Mouse (Mus musculus) lung, postnatal 4 days (tissue): ENCODE measurements around the gene Kat7.

Source experiments
- DNase-seq, 2 experiments: peaks; one replicate each; pipeline ENCODE4 v3.0.0; 2021

Kat7 gene

DNA sequence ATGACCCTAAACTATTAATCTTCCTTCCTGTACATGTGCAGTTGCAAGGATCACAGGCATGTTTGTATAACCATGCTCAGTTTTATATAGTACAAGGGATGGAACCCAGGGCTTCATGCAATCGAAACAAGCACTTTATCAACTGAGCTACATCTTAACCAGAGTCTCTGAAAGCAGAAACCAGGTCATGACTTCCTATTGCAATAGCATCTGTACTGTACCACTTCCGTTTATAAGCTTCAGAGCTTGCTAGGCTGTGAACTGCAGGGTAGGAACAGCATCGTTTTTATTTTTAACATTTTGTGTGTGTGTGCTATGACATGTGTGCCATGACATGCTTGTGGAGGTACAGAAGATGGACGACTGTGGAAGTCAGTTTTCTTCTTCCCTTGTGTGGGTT lies 23.2 kb upstream of the Kat7 start:
- DNase-seq = no peak

DNA sequence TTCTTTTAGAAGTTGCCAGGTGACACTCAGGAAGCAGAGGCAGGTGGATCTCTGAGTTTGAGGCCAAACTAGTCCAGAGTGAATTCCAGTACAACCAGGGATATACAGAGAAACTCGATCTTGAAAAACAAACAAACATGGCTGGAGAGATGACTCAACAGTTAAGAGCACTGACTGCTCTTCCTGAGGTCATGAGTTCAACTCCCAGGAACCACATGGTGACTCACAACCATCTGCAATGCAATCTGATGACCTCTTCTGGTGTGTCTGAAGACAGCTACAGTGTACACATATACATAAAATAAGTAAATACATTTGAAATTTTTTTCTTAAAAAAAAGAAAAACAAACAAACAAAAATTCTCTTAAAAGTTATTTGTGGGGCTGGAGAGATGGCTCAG lies 20.6 kb upstream of the Kat7 start:
- DNase-seq = no peak

GRCm38 (mm10) chr11:95328629-95329028 lies 18.6 kb upstream of the Kat7 start:
- DNase-seq = no peak

DNA sequence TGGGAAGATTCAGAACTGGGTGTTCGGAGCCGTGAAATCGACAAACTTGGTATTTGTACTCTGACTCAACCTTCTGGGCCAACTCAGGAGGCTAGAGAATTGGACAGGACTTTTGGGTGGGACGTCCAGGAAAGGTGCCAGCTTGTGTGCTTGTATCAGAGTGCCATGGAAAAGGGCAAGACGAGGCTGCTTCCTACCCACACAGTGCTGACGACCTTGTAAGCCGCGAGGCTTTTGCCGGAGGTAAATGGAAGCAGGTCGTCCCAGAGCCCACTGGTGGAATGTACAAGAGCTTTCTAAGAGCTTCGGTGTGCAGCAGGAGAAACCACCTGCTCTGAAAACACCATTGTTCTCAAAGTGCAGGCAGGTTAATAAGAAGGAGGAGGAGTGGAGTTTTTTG lies 16.2 kb upstream of the Kat7 start:
- DNase-seq = peak in 1 of 2 experiments; percentile 33

DNA sequence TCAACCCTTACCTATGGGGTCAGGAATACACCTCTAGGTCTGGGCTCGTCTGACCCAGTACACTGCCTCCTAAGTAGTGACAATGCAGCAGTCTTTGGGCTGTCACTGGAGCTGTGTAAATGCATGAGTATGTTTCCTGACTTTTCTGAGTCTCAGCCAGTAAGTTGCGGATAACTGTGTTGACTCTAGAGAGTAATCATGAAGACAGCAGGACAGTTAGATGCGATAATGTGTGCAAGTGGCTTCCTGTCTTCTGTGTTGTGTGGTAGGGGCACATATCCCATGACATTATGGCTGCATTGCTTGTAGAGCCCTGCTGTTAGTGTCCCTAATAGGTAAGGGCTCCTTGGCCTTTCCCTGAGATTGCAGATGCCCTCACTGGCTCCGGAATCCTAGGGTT lies 15.8 kb upstream of the Kat7 start:
- DNase-seq = no peak

GRCm38 (mm10) chr11:95324181-95324580 lies 14.1 kb upstream of the Kat7 start:
- DNase-seq = no peak

- DNase-seq = no peak
These were observed 10.0 kb upstream of the Kat7 start for GRCm38 (mm10) chr11:95320010-95320409.

- no peak for DNase-seq
These were observed 9.5 kb upstream of the Kat7 start for GRCm38 (mm10) chr11:95319506-95319905.

GRCm38 (mm10) chr11:95318116-95318515 lies 8.1 kb upstream of the Kat7 start:
- DNase-seq = no peak

GRCm38 (mm10) chr11:95315215-95315955 lies 5.3 kb upstream of the Kat7 start:
- no peak for DNase-seq

- no peak for DNase-seq
These were observed 1.4 kb upstream of the Kat7 start for GRCm38 (mm10) chr11:95311425-95311807.

DNA sequence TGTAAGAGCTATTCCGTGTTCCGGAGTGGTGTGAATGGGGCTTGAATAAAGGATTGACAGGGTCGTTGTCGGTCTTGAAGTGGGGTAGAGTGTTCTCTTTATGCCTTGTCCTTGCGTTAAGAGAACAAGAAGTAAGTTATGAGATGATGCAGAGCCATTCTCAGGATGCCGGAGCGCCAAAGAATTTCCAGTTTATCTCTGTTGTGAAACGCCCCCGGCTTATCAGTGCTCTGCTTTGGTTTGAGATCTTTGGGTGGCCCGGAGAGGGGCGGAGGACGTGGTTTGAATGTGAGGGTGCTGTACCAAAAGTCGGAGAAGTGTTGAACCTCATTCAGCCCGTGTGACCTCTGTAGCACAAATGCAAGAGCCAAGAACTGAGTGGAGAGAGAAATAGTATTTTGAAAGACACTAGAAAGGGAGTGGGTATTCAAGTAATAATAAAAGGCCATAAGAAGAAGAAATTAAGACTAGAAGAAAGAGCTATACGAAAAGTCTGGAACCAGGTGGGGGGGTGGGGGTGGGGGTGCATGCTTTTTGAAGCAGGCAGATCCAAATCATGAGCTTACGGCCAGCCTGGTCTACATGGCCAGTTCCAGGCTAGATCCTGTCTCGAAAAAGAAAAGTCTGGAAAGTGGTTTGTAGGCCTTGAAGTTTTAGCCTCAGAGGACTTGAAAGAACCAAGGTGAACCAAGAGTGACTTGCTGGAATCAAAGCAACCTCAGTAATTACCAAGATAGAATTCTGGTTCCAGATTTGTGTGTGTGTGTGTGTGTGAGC lies 790 bp upstream of the Kat7 start:
- DNase-seq = peak in 1 of 2 experiments; percentile 42

GRCm38 (mm10) chr11:95309510-95310006 lies 488 bp downstream of the Kat7 start:
- DNase-seq = peak; percentile 97 to 99

DNA sequence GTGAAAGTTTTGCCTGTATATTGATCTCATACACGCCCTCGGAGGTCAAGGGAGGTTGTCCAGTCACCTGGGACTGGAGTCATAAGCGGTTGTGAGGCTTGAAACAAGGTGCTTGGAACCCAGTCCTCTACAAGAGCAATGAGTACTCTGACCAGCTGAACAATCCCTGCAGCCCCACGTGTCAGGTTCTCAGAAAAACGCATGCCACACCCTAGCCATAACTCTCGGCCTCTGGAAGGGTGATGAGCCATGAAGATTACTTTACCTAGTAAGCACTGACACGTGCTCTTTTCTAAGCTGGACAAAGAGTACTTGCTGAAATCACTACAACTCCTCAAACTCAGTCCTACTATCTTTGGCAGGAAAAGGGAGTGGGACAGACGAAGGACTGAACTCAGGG lies 2.5 kb downstream of the Kat7 start:
- no peak for DNase-seq

- DNase-seq = no peak
These were observed 4.4 kb downstream of the Kat7 start for GRCm38 (mm10) chr11:95305600-95305999.

DNA sequence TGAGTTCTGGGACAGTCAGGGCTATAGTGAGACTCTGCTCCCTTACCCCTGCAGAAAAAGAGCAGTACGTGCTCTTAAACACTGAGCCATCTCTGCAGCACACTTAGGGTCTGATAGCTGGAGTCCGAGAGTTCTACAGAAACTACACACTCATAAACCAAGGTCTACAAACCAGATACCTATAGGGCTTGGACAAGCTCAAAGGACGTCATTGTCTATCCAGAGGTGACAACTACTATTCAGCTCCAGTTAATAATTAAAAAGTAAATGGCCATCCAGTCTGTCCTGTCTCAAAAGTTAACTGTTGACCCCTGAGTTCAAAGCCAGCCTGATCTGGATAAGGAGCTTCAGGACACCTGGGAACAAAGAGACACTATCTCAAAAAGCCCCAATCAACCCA lies 8.3 kb downstream of the Kat7 start:
- no peak for DNase-seq

GRCm38 (mm10) chr11:95299886-95300285 lies 10.2 kb downstream of the Kat7 start:
- no peak for DNase-seq

GRCm38 (mm10) chr11:95298146-95298545 lies 11.9 kb downstream of the Kat7 start:
- DNase-seq = peak; percentile 37 to 38

DNA sequence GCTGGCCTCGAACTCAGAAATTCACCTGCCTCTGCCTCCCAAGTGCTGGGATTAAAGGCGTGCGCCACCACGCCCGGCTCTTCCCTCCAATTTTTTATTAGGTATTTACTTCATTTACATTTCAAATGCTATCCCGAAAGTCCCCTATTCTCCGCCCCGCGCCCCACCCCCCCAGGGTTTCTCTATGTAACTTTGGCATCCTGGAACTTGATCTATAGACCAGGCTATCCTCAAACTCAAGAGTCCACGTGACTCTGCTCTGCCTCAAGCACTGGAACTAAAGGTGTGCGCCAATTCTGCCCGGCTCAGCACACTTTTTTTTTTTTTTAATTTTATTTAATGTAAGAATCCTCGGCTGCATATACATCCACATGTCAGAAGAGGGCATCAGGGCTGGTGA lies 14.3 kb downstream of the Kat7 start:
- DNase-seq = no peak

- DNase-seq = no peak
These were observed 16.9 kb downstream of the Kat7 start for GRCm38 (mm10) chr11:95293017-95293624.

DNA sequence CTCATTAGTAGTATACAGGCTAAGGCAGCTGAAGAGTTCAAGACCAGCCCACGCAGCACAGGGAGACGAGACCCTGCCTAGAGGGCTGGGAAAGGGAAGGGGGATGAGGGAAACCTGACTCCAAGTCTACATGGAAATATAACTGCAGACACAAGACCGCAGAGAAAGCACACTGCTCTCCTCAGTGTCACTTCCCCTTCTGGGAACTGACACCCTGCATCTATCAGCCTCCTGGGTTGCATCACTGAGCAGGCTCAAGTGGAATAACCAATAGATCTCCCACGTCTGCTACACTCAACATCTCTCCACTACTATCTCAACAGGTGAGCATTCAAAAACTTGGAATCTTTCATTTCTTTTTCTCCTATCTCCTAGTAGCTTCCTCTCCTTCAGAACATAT lies 18.0 kb downstream of the Kat7 start:
- DNase-seq = no peak

- DNase-seq = no peak
These were observed 27.7 kb downstream of the Kat7 start for GRCm38 (mm10) chr11:95282331-95282730.

GRCm38 (mm10) chr11:95279061-95279659 lies 30.9 kb downstream of the Kat7 start:
- no peak for DNase-seq
